Mouse (Mus musculus): Measurements from ENCODE around the gene Gramd4. TPM values are rescaled to one million over a fixed set of nuclear protein-coding genes. Genes with fewer than 3 reads are reported as not detected.

Gene Gramd4
- polyA plus RNA-seq, 1 experiment from 2014 or later = 8.7 TPM

DNA sequence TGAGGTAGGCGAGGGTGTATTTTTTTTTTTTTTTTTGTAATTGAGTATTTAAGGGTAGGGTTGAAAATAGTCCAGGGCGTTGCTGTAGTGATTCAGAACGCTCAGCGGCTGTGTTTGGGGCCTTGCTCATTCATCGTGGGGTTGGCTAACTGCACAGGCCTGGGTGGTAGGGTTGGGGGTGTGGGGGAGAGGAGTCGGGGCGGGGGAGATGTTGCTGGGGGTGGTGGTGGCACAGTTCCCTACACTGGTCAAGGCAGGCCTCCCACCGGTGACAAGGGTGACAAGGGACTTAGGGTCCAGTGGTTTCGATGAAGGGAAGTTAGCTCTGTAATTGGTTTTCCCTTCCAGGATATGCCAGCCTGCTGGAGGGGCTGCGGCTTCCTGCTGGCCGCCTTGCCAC lies 12.9 kb downstream of the Gramd4 start:
- Histone ChIP-seq H3K4me1 (replicated peaks; ENCODE audit: control insufficient read depth, insufficient read depth, low read length) (peaks cover 2% of the 10 kb centered on the region), H3K36me3 (ENCODE audit: control insufficient read depth, insufficient read depth, low read length) (no peaks in the 10 kb centered on the region), H3K9ac (ENCODE audit: low read depth, low read length) (no peak overlapping the region), H3K4me2 (replicated peaks; ENCODE audit: low read depth, low read length) (no peak overlapping the region), H3K27me3 (ENCODE audit: control insufficient read depth, insufficient read depth, low read length) (no peaks in the 10 kb centered on the region), H3K9me3 (ENCODE audit: control insufficient read depth, low read length) (no peaks in the 10 kb centered on the region), H3K4me3 (ENCODE audit: low read depth, low read length) (no peak overlapping the region), H3K27ac (ENCODE audit: low read depth, low read length) (no peak overlapping the region)
- 69% methylated on average over 11 of the region's 11 CpGs for WGBS
- ATAC-seq (ENCODE audit: low FRiP score) (no peak), DNase-seq (ENCODE audit: low spot score) (no peak)

GRCm38 (mm10) chr15:86071166-86071565 lies 13.7 kb downstream of the Gramd4 start:
- 62% methylated on average over 1 of the region's 1 CpGs for WGBS

GRCm38 (mm10) chr15:86074171-86074937 lies 16.9 kb downstream of the Gramd4 start:
- no peak overlapping the region for H3K4me3 ChIP-seq (ENCODE audit: low read depth, low read length)
- no peaks in the 10 kb centered on the region for H3K36me3 ChIP-seq (ENCODE audit: control insufficient read depth, insufficient read depth, low read length)
- no peak overlapping the region for H3K4me2 ChIP-seq (replicated peaks; ENCODE audit: low read depth, low read length)
- DNase-seq (ENCODE audit: low spot score) (no peak), ATAC-seq (ENCODE audit: low FRiP score) (no peak)
- 88% methylated on average over 16 of the region's 16 CpGs for WGBS
- no peaks in the 10 kb centered on the region for H3K27me3 ChIP-seq (ENCODE audit: control insufficient read depth, insufficient read depth, low read length)
- H3K4me1 ChIP-seq (replicated peaks; ENCODE audit: control insufficient read depth, insufficient read depth, low read length) = no peaks in the 10 kb centered on the region; the same call in 1 of the 2 replicates
- H3K27ac ChIP-seq (ENCODE audit: low read depth, low read length) = no peak overlapping the region
- no peak overlapping the region for H3K9ac ChIP-seq (ENCODE audit: low read depth, low read length)
- no peaks in the 10 kb centered on the region for H3K9me3 ChIP-seq (ENCODE audit: control insufficient read depth, low read length)

More at GRCm38 (mm10) chr15:86071166-86071565, 13.7 kb downstream of the Gramd4 start:
- DNase-seq (ENCODE audit: low spot score) = no peak
- Histone ChIP-seq H3K4me2 (replicated peaks; ENCODE audit: low read depth, low read length) (no peak overlapping the region), H3K27me3 (ENCODE audit: control insufficient read depth, insufficient read depth, low read length) (no peaks in the 10 kb centered on the region), H3K27ac (ENCODE audit: low read depth, low read length) (no peak overlapping the region), H3K4me1 (replicated peaks; ENCODE audit: control insufficient read depth, insufficient read depth, low read length) (peaks cover 2% of the 10 kb centered on the region), H3K36me3 (ENCODE audit: control insufficient read depth, insufficient read depth, low read length) (no peaks in the 10 kb centered on the region), H3K4me3 (ENCODE audit: low read depth, low read length) (no peak overlapping the region), H3K9ac (ENCODE audit: low read depth, low read length) (no peak overlapping the region), H3K9me3 (ENCODE audit: control insufficient read depth, low read length) (no peaks in the 10 kb centered on the region)
- ATAC-seq (ENCODE audit: low FRiP score) = no peak

DNA sequence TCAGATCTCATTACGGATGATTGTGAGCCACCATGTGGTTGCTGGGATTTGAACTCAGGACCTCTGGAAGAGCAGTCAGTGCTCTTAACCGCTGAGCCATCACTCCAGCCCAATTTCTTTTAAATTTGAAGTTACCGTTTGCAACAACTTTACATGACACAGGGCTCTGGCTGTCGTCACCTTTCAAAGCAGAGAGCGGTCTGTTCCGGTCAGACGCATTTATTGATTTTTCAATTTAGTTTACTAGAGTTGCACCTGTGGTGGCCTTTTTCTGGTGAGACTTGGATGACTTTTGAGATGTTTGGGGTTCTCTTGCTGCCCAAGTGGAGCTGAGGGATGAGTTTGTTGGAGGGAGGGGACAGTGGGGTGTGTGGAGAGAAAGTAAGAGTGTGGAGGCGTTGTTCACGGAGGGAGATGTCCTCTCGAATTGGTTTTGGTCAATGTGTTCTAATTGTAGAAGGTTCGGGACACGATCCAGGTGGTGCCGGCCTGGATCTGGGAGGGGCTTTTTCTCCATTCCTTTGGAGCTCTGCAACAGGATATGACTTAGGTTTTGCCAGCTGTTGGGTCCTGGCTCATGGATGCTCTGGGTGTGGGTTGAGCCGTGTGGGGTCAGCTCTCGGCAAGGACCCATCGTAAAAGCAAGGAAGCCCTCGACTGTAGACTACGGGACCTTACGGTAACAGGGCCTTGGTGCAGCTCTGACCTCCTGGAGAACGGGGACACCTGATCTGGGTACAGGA lies 18.0 kb downstream of the Gramd4 start:
- Histone ChIP-seq H3K27ac (ENCODE audit: low read depth, low read length) (no peak overlapping the region), H3K4me3 (ENCODE audit: low read depth, low read length) (no peak overlapping the region), H3K9ac (ENCODE audit: low read depth, low read length) (no peak overlapping the region), H3K36me3 (ENCODE audit: control insufficient read depth, insufficient read depth, low read length) (no peaks in the 10 kb centered on the region), H3K4me1 (replicated peaks; ENCODE audit: control insufficient read depth, insufficient read depth, low read length) (no peaks in the 10 kb centered on the region; the same call in 1 of the 2 replicates), H3K9me3 (ENCODE audit: control insufficient read depth, low read length) (no peaks in the 10 kb centered on the region), H3K4me2 (replicated peaks; ENCODE audit: low read depth, low read length) (no peak overlapping the region), H3K27me3 (ENCODE audit: control insufficient read depth, insufficient read depth, low read length) (no peaks in the 10 kb centered on the region)
- 90% methylated on average over 20 of the region's 20 CpGs for WGBS
- DNase-seq (ENCODE audit: low spot score) (no peak), ATAC-seq (ENCODE audit: low FRiP score) (no peak)

GRCm38 (mm10) chr15:86076048-86076315 lies 18.5 kb downstream of the Gramd4 start:
- Histone ChIP-seq H3K9ac (ENCODE audit: low read depth, low read length) (no peak overlapping the region), H3K4me2 (replicated peaks; ENCODE audit: low read depth, low read length) (no peak overlapping the region), H3K27ac (ENCODE audit: low read depth, low read length) (no peak overlapping the region), H3K27me3 (ENCODE audit: control insufficient read depth, insufficient read depth, low read length) (no peaks in the 10 kb centered on the region), H3K9me3 (ENCODE audit: control insufficient read depth, low read length) (no peaks in the 10 kb centered on the region), H3K4me3 (ENCODE audit: low read depth, low read length) (no peak overlapping the region), H3K36me3 (ENCODE audit: control insufficient read depth, insufficient read depth, low read length) (no peaks in the 10 kb centered on the region), H3K4me1 (replicated peaks; ENCODE audit: control insufficient read depth, insufficient read depth, low read length) (no peaks in the 10 kb centered on the region)
- 85% methylated on average over 2 of the region's 2 CpGs for WGBS
- ATAC-seq (ENCODE audit: low FRiP score) (no peak), DNase-seq (ENCODE audit: low spot score) (no peak)

DNA sequence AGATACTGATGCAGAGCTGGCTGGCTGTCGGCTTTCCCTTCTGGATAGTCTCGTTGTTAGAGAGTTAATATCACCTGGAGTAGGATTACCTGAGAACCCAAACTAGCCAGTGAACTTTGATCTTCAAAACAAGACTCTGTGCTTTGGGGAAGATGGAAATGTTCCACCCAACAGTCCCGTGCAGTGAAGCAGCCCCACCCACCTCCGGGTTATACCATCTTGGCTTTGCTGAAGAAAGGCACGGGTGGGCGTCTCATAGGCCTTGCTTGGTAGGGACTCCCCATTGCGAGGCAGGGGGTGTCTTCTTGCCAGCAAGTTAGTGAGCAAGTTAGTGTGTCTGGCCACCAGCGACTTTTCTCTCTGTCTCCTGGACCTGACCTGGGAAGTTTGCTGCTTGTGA lies 18.9 kb downstream of the Gramd4 start:
- ATAC-seq (ENCODE audit: low FRiP score) (no peak), DNase-seq (ENCODE audit: low spot score) (no peak)
- Histone ChIP-seq H3K36me3 (ENCODE audit: control insufficient read depth, insufficient read depth, low read length) (no peaks in the 10 kb centered on the region), H3K9ac (ENCODE audit: low read depth, low read length) (no peak overlapping the region), H3K9me3 (ENCODE audit: control insufficient read depth, low read length) (no peaks in the 10 kb centered on the region), H3K4me3 (ENCODE audit: low read depth, low read length) (no peak overlapping the region), H3K4me1 (replicated peaks; ENCODE audit: control insufficient read depth, insufficient read depth, low read length) (0 out of 2 replicates have a peak, but pooled peaks cover 2% of the 10 kb centered on the region), H3K27ac (ENCODE audit: low read depth, low read length) (no peak overlapping the region), H3K27me3 (ENCODE audit: control insufficient read depth, insufficient read depth, low read length) (no peaks in the 10 kb centered on the region), H3K4me2 (replicated peaks; ENCODE audit: low read depth, low read length) (no peak overlapping the region)
- WGBS = 89% methylated on average over 8 of the region's 8 CpGs

- no peak overlapping the region for H3K4me3 ChIP-seq (ENCODE audit: low read depth, low read length)
- no peak overlapping the region for H3K4me2 ChIP-seq (replicated peaks; ENCODE audit: low read depth, low read length)
- H3K27me3 ChIP-seq (ENCODE audit: control insufficient read depth, insufficient read depth, low read length) = no peaks in the 10 kb centered on the region
- H3K4me1 ChIP-seq (replicated peaks; ENCODE audit: control insufficient read depth, insufficient read depth, low read length) = peaks cover 4% of the 10 kb centered on the region; the same call in 1 of the 2 replicates
- H3K9me3 ChIP-seq (ENCODE audit: control insufficient read depth, low read length) = no peaks in the 10 kb centered on the region
- DNase-seq (ENCODE audit: low spot score) = no peak
- H3K9ac ChIP-seq (ENCODE audit: low read depth, low read length) = no peak overlapping the region
- no peak overlapping the region for H3K27ac ChIP-seq (ENCODE audit: low read depth, low read length)
- 81% methylated on average over 5 of the region's 5 CpGs for WGBS
- no peak for ATAC-seq (ENCODE audit: low FRiP score)
- no peaks in the 10 kb centered on the region for H3K36me3 ChIP-seq (ENCODE audit: control insufficient read depth, insufficient read depth, low read length)
Measured at GRCm38 (mm10) chr15:86077934-86078333, 20.4 kb downstream of the Gramd4 start.

DNA sequence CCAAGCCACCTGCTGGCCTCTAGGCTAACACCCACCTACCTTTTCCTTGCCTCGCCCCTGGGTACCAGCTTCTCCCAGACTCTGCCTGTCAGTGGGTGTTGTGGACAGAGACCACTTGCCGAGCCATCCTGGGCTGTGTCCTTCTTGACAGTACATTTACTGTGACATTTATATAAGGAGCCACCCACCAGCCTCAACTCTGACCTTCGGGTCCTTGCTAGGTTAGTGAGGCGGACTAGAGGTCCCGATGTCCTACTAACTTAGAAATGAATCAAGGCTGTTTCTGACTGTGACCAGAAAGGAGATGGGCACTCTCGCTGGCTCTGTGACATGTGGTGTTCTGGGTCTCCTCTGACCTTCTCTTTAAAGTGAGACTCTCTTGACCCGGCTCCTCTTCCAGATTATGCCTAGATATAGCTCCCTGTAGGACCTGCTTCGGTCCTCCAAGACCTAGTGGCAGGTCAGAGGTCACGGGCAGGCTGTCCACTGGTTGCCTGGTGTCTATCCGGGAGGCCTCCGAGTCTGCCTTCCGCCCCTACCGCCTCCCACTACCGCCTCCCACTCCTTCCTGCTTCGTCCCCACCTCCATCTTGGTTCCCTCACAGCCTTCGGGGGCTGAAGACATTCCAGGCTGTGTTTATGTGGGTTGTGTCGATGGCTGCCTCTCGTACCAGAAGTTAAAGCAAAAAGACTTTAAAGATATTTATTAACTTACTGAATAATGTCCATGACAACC lies 21.2 kb downstream of the Gramd4 start:
- Histone ChIP-seq H3K4me3 (ENCODE audit: low read depth, low read length) (no peak overlapping the region), H3K27me3 (ENCODE audit: control insufficient read depth, insufficient read depth, low read length) (no peaks in the 10 kb centered on the region), H3K36me3 (ENCODE audit: control insufficient read depth, insufficient read depth, low read length) (no peaks in the 10 kb centered on the region), H3K4me2 (replicated peaks; ENCODE audit: low read depth, low read length) (no peak overlapping the region), H3K27ac (ENCODE audit: low read depth, low read length) (no peak overlapping the region), H3K4me1 (replicated peaks; ENCODE audit: control insufficient read depth, insufficient read depth, low read length) (peaks cover 4% of the 10 kb centered on the region; the same call in 1 of the 2 replicates), H3K9ac (ENCODE audit: low read depth, low read length) (no peak overlapping the region), H3K9me3 (ENCODE audit: control insufficient read depth, low read length) (no peaks in the 10 kb centered on the region)
- ATAC-seq (ENCODE audit: low FRiP score) (no peak), DNase-seq (ENCODE audit: low spot score) (no peak)
- 76% methylated on average over 18 of the region's 18 CpGs for WGBS

All from hindbrain, embryonic 11.5 days (tissue).